Mouse (Mus musculus) stomach, postnatal 0 days (tissue): Measurements from ENCODE around the gene Tppp2. TPM values are rescaled to one million over a fixed set of nuclear protein-coding genes. Genes with fewer than 3 reads are reported as not detected.

Source experiments
- ATAC-seq: fragments of 200-750 bp; cut with Nextera tagmentation; 2 replicates; pipeline ENCODE4 v1.8.0; 2017; ENCODE audit not compliant: low FRiP score, low TSS enrichment
- DNase-seq: peaks from one replicate; pipeline ENCODE4 v3.0.0-alpha.2; 2016; ENCODE audit warnings: low spot score
- H3K27ac ChIP-seq: fragments of 300-500 bp; sonication (generic); replicated peaks from 2 replicates; pipeline ENCODE4 v1.5.1; 2014; ENCODE audit warnings: mild to moderate bottlenecking, control low read depth
- H3K27me3 ChIP-seq: fragments of 300-500 bp; sonication (generic); 2 replicates; pipeline ENCODE4 v1.6.1; 2014; ENCODE audit warnings: low read length; ENCODE audit not compliant: control insufficient read depth, insufficient read depth
- H3K36me3 ChIP-seq: fragments of 300-500 bp; sonication (generic); 2 replicates; pipeline ENCODE4 v1.6.1; 2014; ENCODE audit warnings: low read length, mixed read lengths; ENCODE audit not compliant: control insufficient read depth, insufficient read depth
- H3K4me1 ChIP-seq: fragments of 300-500 bp; sonication (generic); replicated peaks from 2 replicates; pipeline ENCODE4 v1.6.1; 2014; ENCODE audit warnings: antibody characterized with exemption; ENCODE audit not compliant: control insufficient read depth, insufficient read depth
- H3K4me2 ChIP-seq: fragments of 300-500 bp; sonication (generic); replicated peaks from 2 replicates; pipeline ENCODE4 v1.6.1; 2014; ENCODE audit warnings: low read depth, mild to moderate bottlenecking, control low read depth, moderate library complexity
- H3K4me3 ChIP-seq: fragments of 300-500 bp; sonication (generic); 2 replicates; pipeline ENCODE4 v1.5.1; 2014; ENCODE audit warnings: low read depth, low read length, control low read depth
- H3K9ac ChIP-seq: fragments of 300-500 bp; sonication (generic); 2 replicates; pipeline ENCODE4 v1.6.1; 2014; ENCODE audit warnings: mild to moderate bottlenecking, low read length, control low read depth, mixed read lengths
- H3K9me3 ChIP-seq: fragments of 300-500 bp; sonication (generic); 2 replicates; pipeline ENCODE4 v1.6.1; 2016; ENCODE audit warnings: low read length; ENCODE audit not compliant: control insufficient read depth
- CTCF ChIP-seq: IDR thresholded peaks from 2 replicates; pipeline ENCODE4 v1.5.1; 2016; ENCODE audit warnings: antibody characterized with exemption, low read depth, mild to moderate bottlenecking, moderate library complexity
- EP300 ChIP-seq: optimal IDR thresholded peaks from 2 replicates; pipeline ENCODE3; 2016; ENCODE audit warnings: antibody characterized with exemption
- WGBS: fragments of 180-500 bp; shearing (Covaris S2); extraction: QIAGEN DNeasy Blood & Tissue Kit; methylation state at CpG from one replicate; pipeline ENCODE4 v1.1.7; 2014; 5-methylcytosine and 5-hydroxymethylcytosine counted together
- polyA plus RNA-seq: library from polyadenylated mRNA; unstranded; fragments of >200 nt; fragmentation: Nextera tagmentation; extraction: Ambion mirVana; gene quantifications from 2 replicates; pipeline ENCODE4 v1.2.1, GENCODE M21; 2015

The Tppp2 gene
- polyA plus RNA-seq, 1 experiment from 2014 or later, result not detected

DNA sequence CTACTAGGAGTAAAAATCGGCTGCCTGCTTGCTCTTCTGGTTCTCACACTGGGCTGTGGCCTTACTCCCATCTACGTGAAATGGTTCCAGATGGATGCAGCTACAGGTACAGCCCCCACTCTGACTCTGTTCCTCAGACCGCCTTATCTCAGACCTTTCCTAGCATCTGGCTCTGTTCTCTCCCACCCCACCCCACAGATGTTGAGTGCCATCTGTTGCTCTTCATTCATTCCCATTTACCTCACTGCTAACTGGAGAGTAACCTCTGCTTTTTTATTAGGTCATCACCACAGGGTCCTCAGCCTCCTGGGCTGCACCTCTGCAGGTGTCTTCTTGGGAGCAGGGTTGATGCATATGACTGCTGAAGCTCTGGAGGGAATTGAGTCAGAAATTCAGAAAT, 24.4 kb upstream of the Tppp2 start:
- no peak overlapping the region for H3K9ac ChIP-seq
- H3K36me3 ChIP-seq, result peaks cover 22% of the 10 kb centered on the region
- H3K4me1 ChIP-seq, result no peaks in the 10 kb centered on the region
- H3K27me3 ChIP-seq, result no peaks in the 10 kb centered on the region
- H3K4me2 ChIP-seq, result no peak overlapping the region
- ATAC-seq (no peak), DNase-seq (no peak)
- H3K4me3 ChIP-seq, result no peak overlapping the region
- no peak overlapping the region for H3K27ac ChIP-seq
- TF ChIP-seq EP300 (no peak), CTCF (no peak)
- 60% methylated on average over 3 of the region's 3 CpGs for WGBS
- no peaks in the 10 kb centered on the region for H3K9me3 ChIP-seq

DNA sequence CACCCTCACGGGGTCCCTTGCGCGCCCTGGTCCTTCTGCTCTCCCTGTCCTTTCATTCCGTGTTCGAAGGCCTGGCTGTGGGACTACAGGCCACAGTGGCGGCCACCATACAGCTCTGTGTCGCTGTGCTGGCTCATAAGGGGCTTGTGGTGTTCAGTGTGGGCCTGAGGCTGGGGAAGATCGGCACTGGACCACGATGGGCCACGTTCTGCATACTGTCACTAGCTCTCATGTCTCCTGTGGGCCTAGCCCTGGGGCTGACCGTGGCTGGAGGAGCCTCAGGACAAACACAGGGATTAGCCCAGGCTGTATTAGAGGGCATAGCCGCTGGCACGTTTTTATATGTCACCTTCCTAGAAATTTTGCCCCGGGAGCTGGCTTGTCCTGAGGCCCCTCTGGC, 23.2 kb upstream of the Tppp2 start:
- TF ChIP-seq CTCF (no peak), EP300 (no peak)

DNA sequence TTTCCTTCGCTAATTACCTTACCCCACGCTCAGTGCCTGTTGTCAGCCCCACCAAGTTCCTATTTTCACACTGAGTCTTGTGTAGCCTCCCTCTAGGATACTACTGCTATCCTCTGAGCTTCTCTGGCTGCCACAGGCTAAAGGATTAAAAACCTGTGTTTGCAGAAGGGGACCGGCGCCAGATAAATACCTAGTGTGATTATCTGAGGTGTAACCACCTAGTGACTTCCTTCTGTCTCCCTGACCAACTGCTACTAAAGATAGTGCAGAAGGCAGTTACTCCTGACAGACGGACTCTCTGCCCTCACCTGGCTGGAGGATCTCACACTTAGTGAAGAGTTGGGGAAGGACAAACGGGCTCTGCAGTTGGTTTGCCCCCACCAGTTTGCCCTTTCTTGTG, 22.2 kb upstream of the Tppp2 start:
- H3K4me1 ChIP-seq, result no peaks in the 10 kb centered on the region
- H3K4me2 ChIP-seq, result no peak overlapping the region
- no peak for ATAC-seq
- H3K4me3 ChIP-seq, result no peak overlapping the region
- DNase-seq, result no peak
- no peak for TF ChIP-seq EP300
- TF ChIP-seq CTCF, result no peak
- no peaks in the 10 kb centered on the region for H3K9me3 ChIP-seq
- H3K27ac ChIP-seq, result no peak overlapping the region
- no peak overlapping the region for H3K9ac ChIP-seq
- 65% methylated on average over 6 of the region's 6 CpGs for WGBS
- H3K27me3 ChIP-seq, result no peaks in the 10 kb centered on the region
- peaks cover 8% of the 10 kb centered on the region for H3K36me3 ChIP-seq

More for the DNA sequence above, 23.2 kb upstream of the Tppp2 start:
- peaks cover 13% of the 10 kb centered on the region for H3K36me3 ChIP-seq
- no peaks in the 10 kb centered on the region for H3K27me3 ChIP-seq
- H3K9ac ChIP-seq, result no peak overlapping the region
- H3K9me3 ChIP-seq, result no peaks in the 10 kb centered on the region
- ATAC-seq (no peak), DNase-seq (no peak)
- H3K4me1 ChIP-seq, result no peaks in the 10 kb centered on the region
- no peak overlapping the region for H3K4me3 ChIP-seq
- H3K4me2 ChIP-seq, result no peak overlapping the region
- WGBS, result 81% methylated on average over 14 of the region's 14 CpGs
- H3K27ac ChIP-seq, result no peak overlapping the region

DNA sequence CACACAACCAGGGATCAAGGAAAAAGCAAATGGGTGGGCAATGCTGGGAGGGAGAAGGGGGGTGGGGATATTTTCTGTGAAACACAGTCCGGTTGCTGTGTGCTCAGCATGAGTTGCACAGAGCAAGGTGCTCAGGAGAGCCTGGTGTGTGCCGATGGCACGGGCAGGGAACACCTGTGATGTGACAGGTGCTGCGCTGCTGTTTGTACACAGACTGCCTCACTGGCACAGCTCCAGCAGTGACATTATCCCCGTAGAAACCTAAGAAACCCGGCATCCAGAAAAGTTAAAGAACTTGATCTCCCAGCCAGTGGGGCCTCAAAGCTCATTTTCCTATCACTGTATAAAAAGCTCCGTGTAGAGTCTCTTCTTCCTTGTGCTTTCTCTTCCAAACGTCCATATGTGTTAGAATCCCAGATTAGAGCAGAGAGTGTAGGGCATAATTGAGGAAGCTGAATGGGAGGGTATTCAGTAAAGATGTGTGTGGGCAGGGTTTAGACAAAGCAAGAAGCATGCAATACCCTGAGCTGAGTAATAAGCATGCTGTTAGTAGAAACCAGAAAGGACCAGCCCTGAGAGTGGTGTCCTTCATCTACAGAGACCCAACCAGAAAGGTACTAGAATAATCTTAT, 21.6 kb upstream of the Tppp2 start:
- ATAC-seq, result no peak
- Histone ChIP-seq H3K9ac (no peak overlapping the region), H3K27ac (no peak overlapping the region), H3K4me3 (no peak overlapping the region), H3K27me3 (no peaks in the 10 kb centered on the region), H3K9me3 (no peaks in the 10 kb centered on the region), H3K4me2 (no peak overlapping the region), H3K4me1 (no peaks in the 10 kb centered on the region), H3K36me3 (peaks cover 1% of the 10 kb centered on the region)
- no peak for TF ChIP-seq CTCF
- TF ChIP-seq EP300, result no peak
- WGBS, result 53% methylated on average over 8 of the region's 8 CpGs
- no peak for DNase-seq

DNA sequence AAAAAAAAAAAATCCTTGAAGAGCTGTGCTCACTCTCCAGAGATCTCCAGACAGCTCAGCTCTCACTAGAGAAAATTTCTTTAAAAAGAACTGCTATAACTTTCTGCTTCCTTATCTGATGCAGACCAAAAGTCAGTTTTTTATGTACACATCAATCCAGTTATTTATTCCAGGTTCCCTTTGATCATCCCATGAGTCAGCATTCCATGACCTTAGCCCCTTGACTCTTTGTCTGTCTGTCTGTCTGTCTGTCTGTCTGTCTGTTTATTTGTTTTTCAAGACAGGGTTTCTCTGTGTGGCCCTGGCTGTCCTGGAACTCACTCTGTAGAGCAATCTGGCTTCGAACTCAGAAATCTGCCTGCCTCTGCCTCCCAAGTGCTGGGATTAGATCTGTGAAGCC, 18.9 kb upstream of the Tppp2 start:
- Histone ChIP-seq H3K4me2 (no peak overlapping the region), H3K27me3 (no peaks in the 10 kb centered on the region), H3K27ac (no peak overlapping the region), H3K9ac (no peak overlapping the region), H3K4me1 (no peaks in the 10 kb centered on the region), H3K36me3 (no peaks in the 10 kb centered on the region; the same call in 1 of the 2 replicates), H3K9me3 (no peaks in the 10 kb centered on the region), H3K4me3 (no peak overlapping the region)
- no peak for TF ChIP-seq EP300
- no peak for TF ChIP-seq CTCF
- ATAC-seq (no peak), DNase-seq (no peak)
- 90% methylated on average over 1 of the region's 1 CpGs for WGBS

DNA sequence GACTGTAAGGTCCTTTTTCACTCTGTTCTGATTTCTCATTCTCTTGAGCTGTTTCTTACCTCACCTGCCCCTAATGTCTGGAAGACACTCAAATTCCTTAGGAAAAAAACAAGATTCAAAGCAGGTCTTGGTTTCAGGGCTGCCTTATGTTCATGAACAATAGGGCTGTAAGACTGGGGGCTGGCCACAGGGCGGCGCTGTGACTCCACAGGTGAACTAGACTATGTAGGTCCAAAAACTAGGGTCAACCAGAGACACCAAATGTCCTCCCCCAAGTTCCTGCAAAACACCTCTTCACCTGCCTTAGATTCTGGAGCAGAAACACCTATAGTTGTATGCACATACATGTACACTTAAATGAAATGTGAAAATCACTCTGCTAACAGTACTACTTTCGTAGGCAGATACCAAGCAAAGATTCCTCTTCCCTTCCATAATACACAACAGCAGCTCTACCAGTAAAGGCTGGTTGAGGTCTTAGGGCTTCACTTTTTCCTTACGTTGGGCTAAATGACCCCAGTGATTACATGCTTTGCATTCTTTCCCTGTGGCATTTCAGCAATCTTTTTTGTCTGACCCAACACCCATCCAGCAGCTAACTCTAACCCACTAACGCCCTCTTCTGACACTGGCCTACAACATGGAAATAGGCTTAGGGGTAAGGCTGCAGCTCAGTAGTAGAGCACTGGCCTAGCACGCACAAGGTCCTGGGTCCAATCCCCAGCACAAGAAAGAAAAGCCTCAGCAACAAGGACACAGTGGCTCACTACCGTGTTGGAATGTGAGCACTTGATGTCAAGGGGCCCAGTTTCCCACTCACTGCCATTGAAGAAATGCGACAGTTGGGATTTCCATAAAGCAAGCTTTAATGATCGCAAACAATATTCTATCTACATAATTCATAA, 15.2 kb upstream of the Tppp2 start:
- TF ChIP-seq EP300, result no peak
- peak; percentile 97 for TF ChIP-seq CTCF
- H3K4me3 ChIP-seq, result no peak overlapping the region
- H3K4me1 ChIP-seq, result no peaks in the 10 kb centered on the region
- WGBS, result 51% methylated on average over 9 of the region's 9 CpGs
- H3K27me3 ChIP-seq, result no peaks in the 10 kb centered on the region
- H3K27ac ChIP-seq, result peak overlapping the region; percentile 45; the same call in 1 of the 2 replicates
- H3K9ac ChIP-seq, result no peak overlapping the region
- DNase-seq (peak; percentile 83), ATAC-seq (peak; percentile 61; the same call in 1 of the 2 replicates)
- no peaks in the 10 kb centered on the region for H3K9me3 ChIP-seq
- H3K36me3 ChIP-seq, result peaks cover 5% of the 10 kb centered on the region
- H3K4me2 ChIP-seq, result no peak overlapping the region
